Mouse (Mus musculus) gastrocnemius, postnatal 4 days (tissue): ENCODE measurements around the gene Numb. TPM values are rescaled to one million over a fixed set of nuclear protein-coding genes. Genes with fewer than 3 reads are reported as not detected.
"Not testable (repeated sequence)": the region's sequence is repeated elsewhere in the genome, so short reads cannot be mapped to it uniquely, and the experiment has no call there.

Source experiments
- DNase-seq, 2 experiments: peaks; one replicate each; pipeline ENCODE4 v3.0.0; 2021 to 2022; ENCODE audit warnings: low spot score in 2 of 2, mixed read lengths in 2 of 2
- total RNA-seq, 2 experiments: library from RNA; stranded (reverse); gene quantifications; 2 replicates each; pipeline ENCODE4 v1.2.3; 2021

Numb gene
- total RNA-seq, 2 experiments from 2014 or later, result 26.5 to 28.8 TPM

GRCm38 (mm10) chr12:83923486-83923859 is 1.7 kb upstream of the Numb start:
- no peak for DNase-seq

- no peak for DNase-seq
Observed at GRCm38 (mm10) chr12:83922724-83923485, 1.2 kb upstream of the Numb start.

GRCm38 (mm10) chr12:83920721-83921441 is 853 bp downstream of the Numb start:
- peak; percentile 20 to 33 for DNase-seq

GRCm38 (mm10) chr12:83916884-83917283 is 4.8 kb downstream of the Numb start:
- DNase-seq, result peak in 1 of 2 experiments; percentile 23

- no peak for DNase-seq
Observed at GRCm38 (mm10) chr12:83914797-83915196, 6.9 kb downstream of the Numb start.

- DNase-seq, result no peak
Observed at GRCm38 (mm10) chr12:83914202-83914740, 7.5 kb downstream of the Numb start.

- no peak for DNase-seq
Observed at GRCm38 (mm10) chr12:83910451-83910850, 11.3 kb downstream of the Numb start.

- no peak for DNase-seq
Observed at GRCm38 (mm10) chr12:83892926-83893325, 28.8 kb downstream of the Numb start.

- no peak for DNase-seq
Observed at GRCm38 (mm10) chr12:83891278-83891677, 30.5 kb downstream of the Numb start.

- DNase-seq, result no peak
Observed at GRCm38 (mm10) chr12:83889128-83889527, 32.6 kb downstream of the Numb start.

- no peak for DNase-seq
Observed at GRCm38 (mm10) chr12:83885516-83886285, 36.0 kb downstream of the Numb start.

GRCm38 (mm10) chr12:83885065-83885464 is 36.7 kb downstream of the Numb start:
- DNase-seq, result not testable (repeated sequence)

GRCm38 (mm10) chr12:83882503-83882902 is 39.2 kb downstream of the Numb start:
- no peak for DNase-seq

GRCm38 (mm10) chr12:83882088-83882487 is 39.6 kb downstream of the Numb start:
- no peak for DNase-seq

- DNase-seq, result no peak
Observed at GRCm38 (mm10) chr12:83880913-83881312, 40.8 kb downstream of the Numb start.

GRCm38 (mm10) chr12:83875097-83875496 is 46.6 kb downstream of the Numb start:
- no peak for DNase-seq

- no peak for DNase-seq
Observed at GRCm38 (mm10) chr12:83874597-83874996, 47.1 kb downstream of the Numb start.

GRCm38 (mm10) chr12:83864501-83864900 is 57.2 kb downstream of the Numb start:
- DNase-seq, result no peak

- no peak for DNase-seq
Observed at GRCm38 (mm10) chr12:83861880-83862279, 59.9 kb downstream of the Numb start.

- DNase-seq, result no peak
Observed at GRCm38 (mm10) chr12:83860688-83861087, 61.0 kb downstream of the Numb start.

GRCm38 (mm10) chr12:83858052-83858451 is 63.7 kb downstream of the Numb start:
- no peak for DNase-seq

GRCm38 (mm10) chr12:83855211-83855610 is 66.5 kb downstream of the Numb start:
- no peak for DNase-seq
